17 mouse cellular contexts compared by ENCODE assay signal in the genomic region with DNA sequence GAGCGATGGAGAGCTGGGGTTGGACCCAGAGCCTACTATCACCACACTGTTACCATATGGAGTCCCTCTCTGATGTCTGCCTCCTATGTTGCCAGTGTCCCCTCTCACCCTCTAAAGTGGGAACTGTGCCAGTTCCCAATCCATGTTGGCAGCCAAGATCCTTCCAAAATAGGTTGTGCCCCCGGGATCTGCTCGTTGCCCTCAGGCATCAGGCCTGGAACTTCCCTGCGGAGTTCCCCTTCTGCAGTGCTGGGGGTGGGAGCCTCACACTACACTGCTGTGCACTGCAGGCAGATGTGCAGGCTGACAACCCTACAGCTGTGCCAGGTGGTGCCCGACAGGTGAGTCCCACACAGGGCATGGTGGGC. TPM values are rescaled to one million over a fixed set of nuclear protein-coding genes. Genes with fewer than 3 reads are reported as not detected.
DNase-seq lines count a peak whose midpoint lies in the region; ATAC-seq and TF ChIP-seq lines count a peak whose summit lies in the region.
"Had no signal": no experiment of that assay in that cellular context is flagged by ENCODE, and none has a peak within 500 bp of the region (broad histone marks: within the 10 kb centered on the region; RNA-seq: fewer than 3 reads in every experiment).

No protein-coding gene starts in this region.

- H3K4me1 ChIP-seq in forebrain, embryonic 12.5 days: peaks cover 27% of the 10 kb centered on the region; the same call in 1 of the 2 replicates
- H3K4me1 ChIP-seq in forebrain, embryonic 15.5 days: peaks cover 4% of the 10 kb centered on the region; the same call in 1 of the 2 replicates
- H3K4me1 ChIP-seq in megakaryocyte, embryonic 14.5 days: peaks cover 100% of the 10 kb centered on the region
- H3K4me1 ChIP-seq in stomach, postnatal 0 days (replicated peaks; ENCODE audit: control insufficient read depth, insufficient read depth): 0 out of 2 replicates have a peak, but pooled peaks cover 2% of the 10 kb centered on the region
- no peaks in the 10 kb centered on the region for H3K4me1 ChIP-seq in midbrain, postnatal 0 days (ENCODE audit: insufficient read depth, low read length)

- peak; percentile 48 to 53 for DNase-seq in heart, postnatal 10 days
- no peak for DNase-seq in heart, postnatal 25 days (ENCODE audit: low spot score)
- DNase-seq in stomach, postnatal 0 days (ENCODE audit: low spot score): no peak
- DNase-seq in midbrain, postnatal 0 days (ENCODE audit: low spot score): no peak
- DNase-seq: adrenal gland, adult 2 months; cerebellum, postnatal 14 days; forebrain, postnatal 0 days; kidney, adult 11 months; thymus, adult 2 months had no signal

- no peak overlapping the region for H3K4me2 ChIP-seq in forebrain, embryonic 12.5 days
- H3K4me2 ChIP-seq in forebrain, embryonic 15.5 days (replicated peaks): no peak overlapping the region
- H3K4me2 ChIP-seq in stomach, postnatal 0 days (replicated peaks; ENCODE audit: low read depth): no peak overlapping the region
- no peak overlapping the region for H3K4me2 ChIP-seq in midbrain, postnatal 0 days (ENCODE audit: low read depth, low read length, poor library complexity, severe bottlenecking)
- H3K4me2 ChIP-seq: hindbrain, embryonic 14.5 days had no signal

- no peaks in the 10 kb centered on the region for H3K27me3 ChIP-seq in forebrain, embryonic 12.5 days
- no peaks in the 10 kb centered on the region for H3K27me3 ChIP-seq in forebrain, embryonic 15.5 days
- H3K27me3 ChIP-seq in megakaryocyte, embryonic 14.5 days (replicated peaks): no peaks in the 10 kb centered on the region
- no peaks in the 10 kb centered on the region for H3K27me3 ChIP-seq in stomach, postnatal 0 days (ENCODE audit: control insufficient read depth, insufficient read depth, low read length)
- H3K27me3 ChIP-seq in midbrain, postnatal 0 days (ENCODE audit: insufficient read depth, low read length): no peaks in the 10 kb centered on the region

- intact Hi-C loops in heart, postnatal 10 days (cut with DNase I): no loop called here
- intact Hi-C loops in heart, postnatal 25 days (cut with DNase I): no loop called here

- WGBS in forebrain, embryonic 12.5 days: 90% methylated on average over 5 of the region's 5 CpGs
- WGBS in forebrain, embryonic 15.5 days: 69% methylated on average over 5 of the region's 5 CpGs
- WGBS in stomach, postnatal 0 days: 71% methylated on average over 5 of the region's 5 CpGs
- WGBS in midbrain, postnatal 0 days: 72% methylated on average over 5 of the region's 5 CpGs

- H3K9me3 ChIP-seq in forebrain, embryonic 12.5 days: no peaks in the 10 kb centered on the region
- H3K9me3 ChIP-seq in forebrain, embryonic 15.5 days: no peaks in the 10 kb centered on the region
- H3K9me3 ChIP-seq in megakaryocyte, embryonic 14.5 days: no peaks in the 10 kb centered on the region
- H3K9me3 ChIP-seq in stomach, postnatal 0 days (ENCODE audit: control insufficient read depth, low read length): no peaks in the 10 kb centered on the region
- no peaks in the 10 kb centered on the region for H3K9me3 ChIP-seq in midbrain, postnatal 0 days (ENCODE audit: low read length)
- H3K9me3 ChIP-seq: midbrain, embryonic 10.5 days had no signal

- H3K27ac ChIP-seq in forebrain, embryonic 12.5 days: peak overlapping the region; percentile 5; the same call in 1 of the 2 replicates
- H3K27ac ChIP-seq in forebrain, embryonic 15.5 days (replicated peaks): no peak overlapping the region
- peak overlapping the region; percentile 69 for H3K27ac ChIP-seq in stomach, postnatal 0 days (replicated peaks)
- H3K27ac ChIP-seq in midbrain, postnatal 0 days (ENCODE audit: low read depth, low read length): no peak overlapping the region
- H3K27ac ChIP-seq: hindbrain, embryonic 14.5 days; liver, embryonic 14.5 days; midbrain, embryonic 10.5 days had no signal

- no peak for TF ChIP-seq CTCF in stomach, postnatal 0 days (IDR thresholded peaks at IDR 0.05; ENCODE audit: low read depth)
- no peak for TF ChIP-seq CTCF in midbrain, postnatal 0 days (IDR thresholded peaks at IDR 0.05)

- no peaks in the 10 kb centered on the region for H3K36me3 ChIP-seq in forebrain, embryonic 12.5 days (replicated peaks)
- H3K36me3 ChIP-seq in forebrain, embryonic 15.5 days: no peaks in the 10 kb centered on the region
- H3K36me3 ChIP-seq in megakaryocyte, embryonic 14.5 days (replicated peaks; ENCODE audit: low read length): peaks cover 69% of the 10 kb centered on the region
- H3K36me3 ChIP-seq in stomach, postnatal 0 days (ENCODE audit: control insufficient read depth, insufficient read depth, low read length): no peaks in the 10 kb centered on the region
- no peaks in the 10 kb centered on the region for H3K36me3 ChIP-seq in midbrain, postnatal 0 days (ENCODE audit: insufficient read depth, low read length)

- H3K4me3 ChIP-seq in forebrain, embryonic 12.5 days (replicated peaks): no peak overlapping the region
- no peak overlapping the region for H3K4me3 ChIP-seq in forebrain, embryonic 15.5 days
- peak overlapping the region; percentile 64 for H3K4me3 ChIP-seq in megakaryocyte, embryonic 14.5 days (replicated peaks)
- no peak overlapping the region for H3K4me3 ChIP-seq in stomach, postnatal 0 days (ENCODE audit: low read depth, low read length)
- H3K4me3 ChIP-seq in midbrain, postnatal 0 days (ENCODE audit: low read depth, low read length): no peak overlapping the region
- H3K4me3 ChIP-seq: midbrain, embryonic 10.5 days had no signal

- TF ChIP-seq EP300 in stomach, postnatal 0 days (optimal IDR thresholded peaks at IDR 0.05): no peak

- no peak overlapping the region for H3K9ac ChIP-seq in forebrain, embryonic 12.5 days
- no peak overlapping the region for H3K9ac ChIP-seq in forebrain, embryonic 15.5 days (replicated peaks)
- no peak overlapping the region for H3K9ac ChIP-seq in stomach, postnatal 0 days (ENCODE audit: low read length)
- no peak overlapping the region for H3K9ac ChIP-seq in midbrain, postnatal 0 days (replicated peaks; ENCODE audit: low read length, poor library complexity, severe bottlenecking)
- H3K9ac ChIP-seq: forebrain, postnatal 0 days; hindbrain, embryonic 14.5 days; liver, embryonic 14.5 days had no signal

- ATAC-seq in forebrain, embryonic 12.5 days (ENCODE audit: low FRiP score): no peak
- ATAC-seq in forebrain, embryonic 15.5 days (replicated peaks): no peak
- ATAC-seq in megakaryocyte, adult 5-6 weeks (ENCODE audit: poor library complexity, severe bottlenecking): no peak
- ATAC-seq in stomach, postnatal 0 days (ENCODE audit: low FRiP score, low TSS enrichment): no peak
- ATAC-seq in midbrain, postnatal 0 days (ENCODE audit: low FRiP score): no peak
- ATAC-seq: forebrain, postnatal 0 days; lung, postnatal 0 days had no signal

RNA-seq across cellular contexts. Expression of gene Ppard, which starts 19.8 kb away (rescaled TPM):
- polyA plus RNA-seq in forebrain, embryonic 12.5 days (2016; fragmentation: Nextera tagmentation; extraction: Ambion mirVana): 1.4 and 1.6 TPM in 2 replicates
- 1.3 and 1.4 TPM in 2 replicates for polyA plus RNA-seq in forebrain, embryonic 15.5 days (2015; fragmentation: Nextera tagmentation; extraction: Ambion mirVana)
- 10 to 100 TPM; 28.0 to 28.8 TPM for total RNA-seq in heart, postnatal 10 days (2021)
- 10 to 100 TPM; 40.4 to 40.6 TPM for total RNA-seq in heart, postnatal 25 days (2021)
- polyA plus RNA-seq in megakaryocyte, embryonic 14.5 days (2012; ENCODE audit: insufficient read depth, low replicate concordance): 132 and 226 TPM in 2 replicates
- total RNA-seq in megakaryocyte, adult 5-6 weeks (2015): 19.5 and 19.6 TPM in 2 replicates
- total RNA-seq in megakaryocyte, adult 5-6 weeks (2017): 4.4 and 8.2 TPM in 2 replicates
- 3.1 and 3.4 TPM in 2 replicates for polyA plus RNA-seq in stomach, postnatal 0 days (2015; fragmentation: Nextera tagmentation; extraction: Ambion mirVana)
- total RNA-seq in midbrain, postnatal 0 days (2014; rRNA removed): 7.7 and 10.1 TPM in 2 replicates
- 1.2 and 1.5 TPM in 2 replicates for polyA plus RNA-seq in midbrain, postnatal 0 days (2015; fragmentation: Nextera tagmentation; extraction: Ambion mirVana)

RNA-seq across cellular contexts. Expression of gene Def6, which starts 44.7 kb away (rescaled TPM):
- 2.8 and 4.4 TPM in 2 replicates for polyA plus RNA-seq in forebrain, embryonic 12.5 days (2016; fragmentation: Nextera tagmentation; extraction: Ambion mirVana)
- polyA plus RNA-seq in forebrain, embryonic 15.5 days (2015; fragmentation: Nextera tagmentation; extraction: Ambion mirVana): 3.7 and 4.8 TPM in 2 replicates
- total RNA-seq in heart, postnatal 10 days (2021): 1 to 10 TPM; 3.4 to 4.0 TPM
- total RNA-seq in heart, postnatal 25 days (2021): 1 to 10 TPM; 2.4 to 2.8 TPM
- polyA plus RNA-seq in megakaryocyte, embryonic 14.5 days (2012; ENCODE audit: insufficient read depth, low replicate concordance): 90.3 and 202 TPM in 2 replicates
- total RNA-seq in megakaryocyte, adult 5-6 weeks (2015): 35.4 and 40.7 TPM in 2 replicates
- total RNA-seq in megakaryocyte, adult 5-6 weeks (2017): 91.5 and 92.6 TPM in 2 replicates
- polyA plus RNA-seq in stomach, postnatal 0 days (2015; fragmentation: Nextera tagmentation; extraction: Ambion mirVana): 11.4 and 12.0 TPM in 2 replicates
- 6.7 and 8.5 TPM in 2 replicates for total RNA-seq in midbrain, postnatal 0 days (2014; rRNA removed)
- polyA plus RNA-seq in midbrain, postnatal 0 days (2015; fragmentation: Nextera tagmentation; extraction: Ambion mirVana): 7.4 and 8.3 TPM in 2 replicates

Comparison
In these comparisons a context has a peak if more than half of its experiments do, and no peak if none do; other contexts are left out.
1. H3K27ac ChIP-seq: peak in forebrain, embryonic 12.5 days (single experiment) and stomach, postnatal 0 days (single experiment); none in forebrain, embryonic 15.5 days (single experiment) and midbrain, postnatal 0 days (single experiment).
2. DNase-seq: peak in heart, postnatal 10 days (2 of 2); none in heart, postnatal 25 days (single experiment), stomach, postnatal 0 days (single experiment) and midbrain, postnatal 0 days (single experiment).
3. RNA of gene Ppard, which starts 19.8 kb away (polyA plus RNA-seq): 132 to 226 TPM in megakaryocyte, embryonic 14.5 days; 3.1 to 3.4 TPM in stomach, postnatal 0 days, 1.4 to 1.6 TPM in forebrain, embryonic 12.5 days, 1.2 to 1.5 TPM in midbrain, postnatal 0 days and 1.3 to 1.4 TPM in forebrain, embryonic 15.5 days; every median in the first group is over 10 times any median in the second.